Mouse (Mus musculus): ENCODE results near the gene Cartpt.

DNA sequence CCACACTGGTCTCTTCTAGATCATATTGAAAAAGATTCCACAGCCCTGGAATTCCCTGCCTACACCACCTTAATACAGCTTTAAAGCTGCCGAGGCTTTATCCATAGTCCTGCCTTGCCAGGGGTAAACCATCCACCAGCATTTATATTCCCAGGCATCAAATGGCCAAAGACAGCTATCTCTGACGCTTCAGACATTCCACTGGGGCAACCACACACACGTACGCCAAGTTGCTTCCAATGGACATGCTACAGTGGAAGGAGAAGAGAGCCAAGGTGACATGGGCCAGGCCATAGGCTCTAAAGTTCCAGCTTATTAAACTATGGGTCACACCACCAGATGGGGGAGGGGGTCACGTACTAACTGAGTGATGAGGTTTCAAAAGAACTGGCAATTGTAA, 45.7 kb downstream of the Cartpt start:
- TF ChIP-seq POLR2A (IDR thresholded peaks at IDR 0.05; ENCODE audit: control insufficient read depth, low read depth, low read length) (no peak), CTCF (IDR thresholded peaks at IDR 0.05; ENCODE audit: control insufficient read depth, insufficient read depth, insufficient replicate concordance, low read depth, low read length) (no peak)

Measured in testis, adult 2 months (tissue).